Mouse (Mus musculus) spleen, postnatal 14 days (tissue): Measurements from ENCODE around the gene Gabrb3.
"Not testable (repeated sequence)": the region's sequence is repeated elsewhere in the genome, so short reads cannot be mapped to it uniquely, and the experiment has no call there.

Experiments
- DNase-seq, 2 experiments: peaks; one replicate each; pipeline ENCODE4 v3.0.0; 2021 to 2022; ENCODE audit warnings: low spot score in 2 of 2

The Gabrb3 gene

DNA sequence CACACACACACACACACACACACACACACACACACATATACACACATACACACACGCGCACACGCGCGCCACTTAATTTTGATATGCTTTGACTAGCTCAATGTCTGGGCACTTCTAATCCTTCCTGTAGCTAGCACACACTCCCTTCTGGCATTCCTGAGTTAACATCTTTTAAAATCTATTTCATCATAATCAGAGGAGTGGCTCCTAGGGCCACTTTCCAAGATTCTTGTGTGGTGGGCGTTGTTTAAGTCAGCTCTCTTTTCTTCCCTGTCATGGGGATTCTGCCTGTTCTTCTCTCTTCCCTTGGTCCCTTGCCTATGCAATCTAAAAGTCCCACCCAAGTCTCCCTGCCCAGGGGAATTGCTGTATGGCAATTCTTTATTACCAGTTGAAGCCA lies 286.6 kb downstream of the Gabrb3 start:
- no peak for DNase-seq

DNA sequence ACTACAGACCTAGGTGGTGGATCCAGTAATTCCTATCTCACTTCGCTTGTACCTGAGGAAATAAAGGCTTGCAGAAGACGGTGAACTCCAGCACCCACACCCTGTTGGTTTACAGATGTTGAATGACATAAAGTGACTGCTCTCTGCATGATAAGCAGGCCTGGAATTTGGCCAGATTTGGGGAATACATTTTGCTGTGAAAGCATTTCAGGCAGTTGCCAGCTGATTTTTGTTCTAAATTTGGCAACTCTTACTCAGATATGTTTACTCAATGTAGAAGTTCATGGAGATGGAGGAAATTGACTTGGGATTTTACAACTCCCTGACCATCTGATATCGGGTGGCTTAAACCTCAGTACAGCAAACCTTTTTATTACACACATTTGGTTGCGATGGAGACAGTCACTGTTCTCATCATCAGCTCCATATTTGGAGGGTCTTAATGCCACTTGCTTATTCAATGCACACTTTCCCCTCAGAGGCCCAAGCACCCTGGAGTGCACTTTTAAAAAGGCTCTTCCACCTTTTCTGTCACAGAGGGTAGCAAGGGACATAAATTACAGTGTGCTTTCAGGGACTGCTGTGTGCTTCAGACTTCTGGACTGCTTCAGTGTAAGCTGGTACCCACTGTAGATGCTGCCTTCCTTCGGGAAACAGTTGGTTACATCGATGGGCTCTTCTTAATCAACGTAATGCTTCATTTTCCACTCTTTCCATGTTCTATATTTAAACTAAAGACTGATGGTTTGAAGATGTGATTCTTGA lies 287.7 kb downstream of the Gabrb3 start:
- no peak for DNase-seq

DNA sequence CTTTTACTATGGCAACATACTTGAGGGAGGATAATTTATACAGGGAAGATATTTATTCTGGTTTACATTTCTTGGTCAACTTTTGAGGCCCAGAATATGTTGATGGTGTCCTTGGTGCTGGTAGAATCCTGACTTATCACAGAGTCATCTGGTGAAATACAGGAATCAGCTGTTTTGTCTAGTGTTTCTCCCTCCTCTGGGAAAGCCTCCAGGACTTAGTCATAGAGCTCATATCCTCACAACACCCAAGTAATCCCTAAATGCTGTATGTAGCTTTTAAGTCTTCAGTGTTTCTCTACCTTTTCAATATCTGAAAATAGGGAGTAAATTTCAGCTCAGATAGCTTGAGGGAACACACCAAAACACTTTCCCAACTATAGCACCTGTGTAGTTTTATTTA lies 292.2 kb downstream of the Gabrb3 start:
- no peak for DNase-seq

DNA sequence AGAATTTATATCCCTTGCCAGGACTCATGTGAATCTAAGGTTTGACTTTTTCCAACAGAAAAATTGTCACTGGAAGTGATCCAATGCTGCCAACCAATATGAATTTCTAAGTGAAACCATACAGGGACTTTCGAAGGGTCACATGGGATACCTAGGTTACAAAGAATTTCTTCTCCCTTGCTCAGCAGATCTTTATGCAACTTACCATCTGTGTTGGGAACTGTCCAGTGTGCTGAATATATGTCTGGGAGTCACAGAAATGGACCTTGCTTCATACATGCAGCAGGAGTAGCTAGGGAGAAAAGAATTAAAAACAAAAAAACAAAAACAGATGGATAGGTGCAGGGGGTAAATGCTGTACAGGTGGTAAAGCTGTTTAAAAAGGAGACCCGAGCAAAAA lies 327.3 kb downstream of the Gabrb3 start:
- DNase-seq: no peak

DNA sequence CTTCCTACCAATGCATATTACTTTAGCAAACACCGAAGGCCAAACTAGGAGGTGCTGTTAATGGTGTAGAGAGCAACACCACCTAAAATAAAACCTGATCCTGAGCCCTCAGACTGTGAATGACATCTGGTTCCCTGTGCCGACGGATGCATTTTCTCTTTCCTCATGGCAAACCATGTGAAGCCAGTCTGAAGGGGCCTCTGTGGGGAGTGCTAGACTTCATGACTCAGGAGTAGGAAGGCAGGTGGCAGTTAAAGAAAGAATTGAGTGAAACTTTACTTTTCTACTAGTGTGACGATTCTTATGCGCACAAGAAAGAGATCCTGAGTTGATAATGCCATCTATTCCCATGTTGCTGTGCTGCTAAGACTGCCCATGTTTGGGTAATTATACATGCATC lies 341.0 kb downstream of the Gabrb3 start:
- no peak for DNase-seq

DNA sequence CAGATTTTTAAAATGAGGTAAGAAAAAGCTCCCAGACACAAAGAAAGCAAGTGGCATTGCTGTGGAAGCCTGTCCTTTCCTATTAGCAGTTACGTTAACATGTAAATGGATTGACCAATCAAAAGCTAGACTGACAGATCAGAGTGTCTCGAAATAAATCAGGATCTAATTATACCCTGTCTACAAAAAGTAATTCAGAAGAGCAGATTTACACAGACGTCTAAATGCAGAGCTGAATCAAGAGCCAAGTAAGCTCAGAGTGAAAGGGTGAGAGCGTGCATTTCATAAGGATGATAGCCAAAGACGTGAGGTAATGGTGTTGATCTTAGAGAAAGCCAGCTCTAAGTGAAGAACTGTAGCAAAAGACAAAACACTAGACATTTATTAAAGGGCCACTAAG lies 359.3 kb downstream of the Gabrb3 start:
- no peak for DNase-seq

DNA sequence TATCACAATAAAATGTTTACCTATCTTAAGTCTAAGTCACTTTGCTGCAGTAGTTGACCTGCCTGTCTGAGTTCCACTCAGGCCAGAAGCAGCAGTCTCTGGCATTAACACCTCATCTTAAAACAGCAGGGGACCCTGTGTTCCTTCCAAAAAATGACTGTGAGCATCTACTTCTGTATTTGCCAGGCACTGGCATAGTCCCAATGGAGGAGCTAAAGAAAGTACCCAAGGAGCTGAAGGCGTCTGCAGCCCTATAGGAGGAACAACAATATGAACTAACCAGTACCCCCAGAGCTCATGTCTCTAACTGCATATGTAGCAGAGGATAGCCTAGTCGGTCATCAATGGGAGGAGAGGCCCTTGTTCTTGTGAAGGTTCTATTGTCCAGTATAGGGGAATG lies 366.6 kb downstream of the Gabrb3 start:
- not testable (repeated sequence) for DNase-seq

DNA sequence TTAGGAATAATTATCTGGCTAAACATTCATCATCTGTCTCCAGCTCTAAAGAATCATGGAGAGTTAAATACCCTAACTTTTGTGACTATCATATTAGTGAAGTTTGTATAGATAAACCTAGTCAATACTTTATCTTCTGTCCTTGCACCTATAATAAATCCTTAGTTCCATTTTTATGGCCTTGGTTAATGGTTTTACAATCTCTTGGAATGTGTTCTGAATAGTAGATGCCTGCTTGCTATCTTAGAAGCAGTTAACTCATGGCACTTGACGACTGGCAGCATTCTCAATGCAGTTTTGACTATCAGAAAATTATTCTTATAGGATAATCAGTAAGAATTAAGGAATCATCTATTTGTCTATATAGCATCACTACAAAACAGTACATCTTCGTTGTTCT lies 368.0 kb downstream of the Gabrb3 start:
- no peak for DNase-seq

DNA sequence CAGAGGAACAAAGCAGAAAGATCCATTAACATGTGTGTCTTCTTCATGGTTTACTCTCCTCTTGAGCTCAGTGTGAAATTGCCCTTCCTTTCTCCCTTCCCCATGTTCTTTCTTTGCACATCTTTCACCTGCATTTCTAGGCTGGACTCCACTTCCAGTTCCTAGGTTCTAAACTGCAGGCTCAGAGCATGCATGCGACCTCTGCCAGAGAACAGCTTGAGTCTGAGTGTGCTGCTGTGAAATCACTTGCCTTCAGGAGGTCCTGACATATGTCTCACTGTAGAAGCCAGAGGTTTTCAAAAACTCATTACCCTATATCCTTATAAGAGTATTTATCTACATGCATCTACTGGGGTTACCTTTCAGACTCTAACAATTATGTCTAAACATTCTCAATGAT lies 383.8 kb downstream of the Gabrb3 start:
- DNase-seq: no peak

DNA sequence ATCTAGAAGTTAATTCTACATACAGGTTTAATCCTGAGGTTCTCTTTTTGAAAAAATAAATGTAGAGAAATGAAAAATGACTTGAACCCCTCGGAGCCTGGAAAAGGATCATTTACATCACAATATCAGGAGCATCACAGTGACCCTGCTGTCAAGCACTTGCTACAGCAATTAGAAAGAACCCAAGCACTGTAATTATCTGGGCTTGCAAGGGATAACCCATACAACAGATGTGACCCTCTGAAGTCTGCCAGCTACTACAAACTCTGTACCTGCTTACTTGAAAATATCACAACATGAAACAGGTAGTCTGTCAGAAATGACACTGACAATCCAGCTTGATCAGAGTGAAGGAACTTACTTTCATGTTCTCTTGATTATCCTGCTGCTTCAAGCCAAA lies 394.2 kb downstream of the Gabrb3 start:
- no peak for DNase-seq

DNA sequence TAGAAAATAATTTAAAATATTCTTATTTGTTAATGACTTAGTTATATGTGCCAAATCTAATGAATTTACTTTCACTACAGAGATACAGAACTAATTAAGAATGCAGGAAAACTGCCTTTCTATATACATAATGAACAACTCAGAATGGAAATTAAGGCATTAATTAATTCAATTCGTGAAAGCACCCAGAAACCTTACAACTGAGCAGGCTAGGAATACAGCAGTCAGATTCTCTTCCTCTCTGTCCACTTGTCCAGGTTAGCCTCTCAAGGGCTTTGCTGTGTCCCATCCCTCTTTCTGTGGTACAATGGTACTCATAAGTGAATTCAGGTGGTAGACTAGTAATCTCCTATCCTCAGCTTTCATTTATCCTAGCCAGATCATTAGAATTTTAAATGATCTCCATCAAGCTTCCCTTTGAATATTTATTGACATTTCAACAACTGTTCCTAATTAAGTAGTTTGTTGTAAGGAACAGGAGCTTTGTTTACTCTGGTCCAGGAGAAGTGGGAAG lies 422.9 kb downstream of the Gabrb3 start:
- DNase-seq: no peak

DNA sequence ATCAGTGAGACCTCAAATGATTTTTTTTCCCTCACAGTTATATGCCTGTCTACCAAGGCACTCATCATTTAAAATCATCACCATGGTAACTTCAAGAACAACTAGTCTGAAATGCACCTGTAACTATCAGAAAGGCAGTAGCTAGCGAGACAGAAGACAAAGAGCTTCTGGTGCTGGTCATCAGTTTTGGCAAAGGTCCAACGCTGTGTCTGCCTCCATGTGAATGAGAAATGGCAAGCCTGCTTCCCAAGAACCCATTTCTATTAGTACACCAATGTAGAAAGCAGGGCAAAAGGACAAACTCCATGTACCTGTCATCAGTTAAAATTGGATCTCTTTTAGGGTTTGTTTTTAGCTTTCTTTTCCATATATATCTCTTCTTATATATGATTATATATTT lies 448.5 kb downstream of the Gabrb3 start:
- DNase-seq: no peak
